Mouse (Mus musculus): Measurements from ENCODE around the gene Sgms1.

DNA sequence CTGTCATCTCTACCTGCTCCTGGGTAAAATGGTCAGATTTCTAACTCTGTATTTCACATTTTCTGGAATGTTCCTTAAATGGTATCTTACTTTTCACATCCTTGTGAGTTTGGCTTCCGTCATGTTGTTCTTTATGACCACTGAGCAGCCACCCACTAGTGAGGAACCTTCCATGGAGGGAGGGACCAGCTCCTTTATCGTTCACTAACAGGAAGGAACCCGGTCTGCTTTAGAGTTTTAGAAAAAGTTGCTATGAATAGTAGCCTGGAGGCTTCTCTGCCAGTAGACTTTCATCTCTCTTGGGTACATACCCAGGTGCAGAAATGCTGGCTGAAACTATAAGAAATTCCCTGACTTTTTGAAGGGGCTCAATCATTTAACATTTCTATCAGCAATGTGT lies 111.6 kb downstream of the Sgms1 start:
- TF ChIP-seq CTCF (IDR thresholded peaks at IDR 0.05; ENCODE audit: borderline replicate concordance, insufficient read depth, low read length) (no peak), POLR2A (IDR thresholded peaks at IDR 0.05; ENCODE audit: low read depth, low read length) (no peak)

All from embryonic fibroblast, embryonic 13.5 days (primary cell).